Mouse (Mus musculus): ENCODE measurements at regions not wholly inside any gene's neighbourhood (a gene's known extent, or its start where the extent isn't known, plus 50 kb on each side); places are given as distances from the start of the nearest gene placed in this dataset.

DNA sequence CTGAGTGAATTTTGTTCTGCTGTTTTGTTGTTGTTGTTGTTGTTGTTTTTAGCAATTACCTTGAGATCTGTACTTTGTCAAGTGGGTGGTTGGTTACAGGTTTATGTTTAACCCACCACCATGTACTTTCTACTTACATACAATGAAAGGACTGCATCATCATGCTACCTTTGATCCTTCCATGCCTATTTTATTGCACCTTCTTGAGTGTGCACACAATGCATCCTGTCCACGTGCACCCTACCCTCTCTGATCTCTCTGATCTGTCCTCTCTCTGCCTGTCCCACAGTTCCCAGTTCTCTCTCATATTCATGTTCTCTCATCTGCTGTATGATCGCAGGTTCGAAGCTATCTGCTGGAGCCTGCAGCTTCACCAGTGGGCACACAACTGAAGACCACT, 59.9 kb upstream of the Gas1 start:
- in situ Hi-C loops (cut with MboI, MseI): no loop called here

GRCm38 (mm10) chr13:60242447-60243109, 65.4 kb upstream of the Gas1 start:
- in situ Hi-C loops (cut with MboI, MseI): no loop called here

DNA sequence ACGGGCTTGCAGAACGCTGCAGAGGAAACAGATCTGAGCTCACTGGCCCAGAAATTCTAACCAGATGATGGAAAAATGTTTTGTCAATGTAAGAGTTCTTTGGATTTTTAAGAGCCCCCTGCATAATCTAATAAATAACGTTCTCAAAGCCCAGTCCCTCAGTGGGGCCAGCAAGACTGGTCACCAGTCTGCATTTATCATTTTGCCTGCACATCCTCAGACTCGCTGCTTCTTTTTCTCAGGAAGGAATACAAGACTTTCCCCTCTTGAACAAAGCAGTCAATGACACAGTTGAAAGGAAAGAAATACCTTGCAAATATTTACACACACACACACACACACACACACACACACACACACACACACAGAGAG, 65.9 kb upstream of the Gas1 start:
- in situ Hi-C loops (cut with MboI, MseI): no loop called here

DNA sequence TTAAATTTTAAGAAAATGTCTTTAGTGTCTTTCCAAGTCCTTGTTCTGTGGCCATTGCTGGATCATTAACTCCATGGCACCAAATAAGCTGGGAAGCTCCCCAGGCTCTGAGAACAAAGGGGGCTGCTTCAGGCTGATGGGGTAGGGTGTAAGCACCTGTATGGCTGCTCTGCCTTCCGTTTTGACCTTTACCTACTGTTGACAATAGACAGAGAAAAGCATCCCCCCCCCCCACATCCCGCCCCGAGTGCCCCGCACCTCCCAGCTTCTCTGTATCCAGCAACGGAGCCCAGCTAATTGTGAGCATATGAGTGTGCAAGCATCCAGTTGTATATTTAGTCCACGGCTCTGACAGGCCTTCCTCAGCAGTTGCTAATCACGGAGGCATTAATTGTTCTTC, 78.0 kb upstream of the Gas1 start:
- in situ Hi-C loops (cut with MboI, MseI): no loop called here

DNA sequence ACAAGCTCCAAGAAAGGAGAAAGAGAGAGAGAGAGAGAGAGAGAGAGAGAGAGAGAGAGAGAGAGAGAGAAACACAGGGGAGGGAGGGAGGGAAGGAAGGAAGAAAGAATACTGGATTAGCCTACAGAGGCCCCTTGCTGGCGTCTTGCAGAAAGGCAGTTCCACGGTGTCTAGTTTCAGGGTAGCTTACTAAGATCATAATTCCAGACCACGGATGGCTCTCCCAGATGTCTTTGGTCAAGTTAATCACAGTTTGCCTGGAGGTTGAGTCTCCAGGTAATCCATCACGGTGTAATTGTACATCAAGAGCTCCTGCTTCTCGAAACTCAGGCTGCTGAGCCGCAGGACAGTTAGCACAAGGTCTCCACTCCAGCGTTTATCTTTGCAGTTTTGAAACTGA, 78.5 kb upstream of the Gas1 start:
- in situ Hi-C loops (cut with MboI, MseI): no loop called here

GRCm38 (mm10) chr13:60256997-60257396, 79.8 kb upstream of the Gas1 start:
- in situ Hi-C loops (cut with MboI, MseI): no loop called here

- in situ Hi-C loops (cut with MboI, MseI): no loop called here
Measured at GRCm38 (mm10) chr13:60257878-60258277, 80.7 kb upstream of the Gas1 start.

- in situ Hi-C loops (cut with MboI, MseI): no loop called here
Measured at GRCm38 (mm10) chr13:60262449-60263028, 85.4 kb upstream of the Gas1 start.

DNA sequence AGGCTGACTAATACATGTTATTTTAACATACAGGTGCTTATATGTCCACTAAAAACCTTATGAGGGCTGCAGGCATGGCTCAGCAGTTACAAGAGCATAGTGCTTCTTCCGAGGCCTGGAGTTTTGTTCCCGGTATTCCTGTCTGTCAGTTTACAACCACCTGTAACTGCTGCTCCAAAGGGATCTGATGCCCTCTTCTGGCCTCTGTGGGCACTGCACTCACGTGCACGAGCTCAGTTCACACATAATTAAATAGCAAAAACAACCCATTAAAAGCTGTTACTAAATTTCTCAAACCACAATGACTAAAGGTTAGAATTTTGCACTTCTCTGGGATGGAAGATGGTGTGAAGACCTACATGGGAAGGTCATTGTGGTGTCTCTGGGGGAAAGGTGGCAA, 87.3 kb upstream of the Gas1 start:
- in situ Hi-C loops (cut with MboI, MseI): no loop called here

- in situ Hi-C loops (cut with MboI, MseI): no loop called here
Measured at GRCm38 (mm10) chr13:60267557-60267956, 90.4 kb upstream of the Gas1 start.

DNA sequence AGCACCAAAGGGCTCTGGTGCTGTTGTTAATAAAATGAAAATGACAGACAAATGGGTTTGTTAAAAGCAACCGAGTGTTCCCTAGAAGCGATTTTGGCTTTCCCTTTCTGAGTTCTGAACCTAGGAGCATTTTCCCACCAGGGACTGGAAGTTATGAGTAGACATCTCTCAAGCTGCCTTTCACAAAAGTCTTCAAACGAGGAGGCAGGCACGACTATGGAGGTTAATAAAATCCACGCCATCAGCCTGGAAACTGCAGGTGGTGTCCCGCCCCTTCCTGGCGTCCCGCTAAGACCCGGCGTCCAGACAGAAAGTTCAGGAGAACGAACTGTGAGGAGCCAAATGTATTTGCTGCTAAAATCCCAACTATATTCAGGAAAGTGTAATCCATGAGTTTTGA, 91.1 kb upstream of the Gas1 start:
- in situ Hi-C loops (cut with MboI, MseI): no loop called here

DNA sequence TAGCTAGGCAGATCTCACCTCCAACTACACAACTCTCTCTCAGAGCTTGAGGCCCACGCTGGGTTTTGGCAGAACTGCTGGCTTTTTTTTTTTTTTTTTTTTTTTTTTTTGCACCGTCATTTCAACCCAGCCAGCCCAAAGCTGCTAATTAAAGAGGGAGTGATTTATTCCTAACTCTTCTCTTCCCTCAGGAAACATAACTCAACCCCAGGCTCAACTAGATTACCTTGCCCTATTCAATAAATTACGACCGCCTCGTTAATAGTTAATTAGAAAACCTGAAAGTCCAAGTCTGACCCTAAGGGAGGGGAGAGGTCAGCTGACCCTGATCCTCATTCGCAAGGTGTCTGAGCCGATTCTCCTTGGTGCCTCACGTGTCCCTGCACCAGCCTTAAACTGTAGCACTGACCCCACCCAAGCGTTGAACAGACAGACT, 92.3 kb upstream of the Gas1 start:
- in situ Hi-C loops (cut with MboI, MseI): no loop called here

DNA sequence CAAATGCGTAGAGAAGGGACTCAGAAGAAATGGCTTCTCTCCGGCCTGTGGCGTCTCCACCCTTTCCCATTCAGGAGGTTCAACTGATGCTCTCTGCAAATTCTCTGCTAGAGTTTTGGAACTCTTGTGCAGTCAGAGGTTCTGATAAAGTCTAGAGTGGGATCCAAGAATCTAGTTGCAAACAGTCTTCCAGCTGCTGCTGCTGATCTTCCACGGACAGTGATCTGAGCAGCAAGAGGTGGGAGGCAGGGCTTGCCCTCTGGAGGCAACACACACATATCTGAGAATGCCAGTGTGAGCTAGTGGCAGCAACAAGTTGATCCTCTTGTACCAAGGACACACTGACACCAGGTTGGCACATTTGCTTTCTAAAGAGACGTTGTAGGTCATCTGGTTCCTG, 93.4 kb upstream of the Gas1 start:
- in situ Hi-C loops (cut with MboI, MseI): no loop called here

- in situ Hi-C loops (cut with MboI, MseI): no loop called here
Measured at GRCm38 (mm10) chr13:60273331-60273730, 96.2 kb upstream of the Gas1 start.

- in situ Hi-C loops (cut with MboI, MseI): no loop called here
Measured at GRCm38 (mm10) chr13:60282543-60283251, 105.5 kb upstream of the Gas1 start.

DNA sequence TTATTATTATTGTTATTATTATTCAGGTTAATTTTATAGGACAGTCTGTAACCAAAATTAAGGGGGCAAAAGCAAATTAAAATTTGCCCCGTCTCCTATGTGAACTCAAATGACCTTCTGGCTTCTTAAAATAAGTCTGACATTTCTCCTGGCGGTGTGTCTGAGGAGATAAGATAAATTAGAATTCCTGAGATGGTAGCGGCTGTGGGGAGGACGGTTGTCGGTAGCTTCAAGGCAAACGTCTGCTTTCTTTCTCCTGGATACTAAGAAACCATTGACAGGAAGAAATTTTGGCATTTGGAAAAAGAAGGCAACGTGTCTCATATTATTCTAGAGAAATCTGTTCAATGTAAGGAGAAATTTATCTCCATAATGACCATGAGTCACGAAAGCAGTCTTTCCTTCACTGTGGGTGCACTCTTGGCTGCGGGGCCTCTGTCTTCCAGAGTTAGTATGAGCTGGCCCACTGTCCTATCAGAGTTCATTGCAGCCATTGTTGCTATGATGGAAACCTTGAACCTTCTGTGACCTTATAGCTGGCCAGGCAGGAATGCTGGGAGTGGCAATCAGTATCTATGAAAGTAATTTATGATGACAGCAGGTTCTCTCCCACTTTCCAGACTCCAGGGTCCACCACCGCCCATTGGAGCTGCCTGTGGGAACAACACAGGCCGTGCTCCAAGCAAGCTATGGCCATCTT, 109.5 kb upstream of the Gas1 start:
- in situ Hi-C loops (cut with MboI, MseI): no loop called here

DNA sequence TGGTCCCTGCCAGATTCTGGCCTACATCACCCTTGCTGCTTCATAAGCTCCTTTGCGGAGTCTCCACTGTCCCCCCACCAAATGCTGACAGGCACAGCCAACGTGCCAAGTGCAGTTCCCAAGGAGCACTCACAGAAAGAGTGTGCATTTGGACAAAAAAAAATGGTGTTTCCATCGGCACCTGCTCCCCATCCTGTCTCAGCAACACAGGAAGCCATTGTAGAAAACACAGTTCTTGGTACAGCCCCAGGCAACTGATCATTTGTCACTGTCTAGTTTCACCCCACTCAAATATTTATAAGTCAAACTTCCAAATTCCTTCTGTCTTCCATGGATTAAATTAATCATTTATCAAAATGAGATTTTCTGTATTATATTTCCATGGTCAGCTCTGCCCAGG, 112.5 kb upstream of the Gas1 start:
- in situ Hi-C loops (cut with MboI, MseI): no loop called here

- in situ Hi-C loops (cut with MboI, MseI): no loop called here
Measured at GRCm38 (mm10) chr13:60290820-60291219, 113.7 kb upstream of the Gas1 start.

DNA sequence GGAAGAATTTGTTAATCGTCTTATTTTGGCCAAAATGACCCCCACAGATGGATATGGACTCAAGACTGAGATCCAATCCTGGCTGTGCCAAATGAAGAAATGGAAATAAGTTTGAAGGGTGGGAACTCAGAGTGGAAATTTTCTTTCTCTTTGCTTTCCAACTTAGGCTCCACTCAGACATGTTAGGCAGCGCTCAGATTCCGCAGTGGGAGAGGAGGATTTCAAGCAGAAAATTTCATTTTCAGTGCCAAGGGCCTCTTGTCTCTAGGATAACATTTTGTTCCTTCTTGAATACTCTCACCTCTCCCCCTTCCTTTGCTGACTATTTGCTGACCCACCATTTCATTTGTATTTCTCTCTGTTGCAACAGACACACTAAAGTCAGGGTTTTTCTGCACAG, 114.2 kb upstream of the Gas1 start:
- in situ Hi-C loops (cut with MboI, MseI): no loop called here

GRCm38 (mm10) chr13:60296201-60296895, 119.2 kb upstream of the Gas1 start:
- in situ Hi-C loops (cut with MboI, MseI): no loop called here

DNA sequence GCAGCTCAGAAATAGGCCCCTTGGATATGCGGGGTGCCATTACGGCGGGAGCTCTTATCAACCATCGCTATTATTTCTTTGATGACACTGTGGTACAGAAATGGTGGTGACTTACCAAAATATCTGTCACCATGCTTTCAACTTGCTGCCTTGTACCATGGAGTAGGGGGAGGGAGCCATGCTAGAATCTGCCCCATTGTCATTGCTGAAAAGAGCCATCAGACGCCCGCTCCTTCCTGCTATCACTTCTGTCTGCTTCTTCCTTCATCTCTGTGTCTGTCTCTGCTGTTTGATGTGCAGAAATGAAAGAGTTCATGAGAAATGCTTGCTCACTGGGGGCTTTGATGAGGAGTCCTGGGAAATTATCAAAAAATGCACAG, 119.7 kb upstream of the Gas1 start:
- in situ Hi-C loops (cut with MboI, MseI): no loop called here

- in situ Hi-C loops (cut with MboI, MseI): no loop called here
Measured at GRCm38 (mm10) chr13:60298575-60298974, 121.4 kb upstream of the Gas1 start.
